Mouse (Mus musculus) lung, adult 2 months (tissue): ENCODE data around the gene Sycn.

Source experiments
- CTCF ChIP-seq: fragments of 200-500 bp; IDR thresholded peaks from 2 replicates; pipeline ENCODE4 v1.5.1; 2011; ENCODE audit warnings: mild to moderate bottlenecking, low read length, control low read depth; ENCODE audit not compliant: insufficient read depth
- POLR2A ChIP-seq: fragments of 200-500 bp; IDR thresholded peaks from 2 replicates; pipeline ENCODE4 v1.6.1; 2011; ENCODE audit warnings: low read depth, mild to moderate bottlenecking, control low read depth, low read length, borderline replicate concordance; ENCODE audit errors: extremely low read depth

GRCm38 (mm10) chr7:28582841-28583240, 42.2 kb downstream of the Sycn start:
- TF ChIP-seq POLR2A (no peak), CTCF (no peak)
